ENCODE assay signal across 8 mouse cellular contexts in genomic region chr7:109986133-109986669, GRCm38 (mm10). TPM values are rescaled to one million over a fixed set of nuclear protein-coding genes. Genes with fewer than 3 reads are reported as not detected.
DNase-seq lines count a peak whose midpoint lies in the region; ATAC-seq lines count a peak whose summit lies in the region.

No protein-coding gene starts in this region.

- peak overlapping the region; percentile 69 for H3K4me3 ChIP-seq in intestine, embryonic 14.5 days (ENCODE audit: low read depth, low read length)

- peak overlapping the region; percentile 68 for H3K9ac ChIP-seq in intestine, embryonic 14.5 days (ENCODE audit: low read length)

- ATAC-seq in intestine, embryonic 14.5 days (replicated peaks; ENCODE audit: low FRiP score, low TSS enrichment, low read depth) = peak; percentile 99

- no peaks in the 10 kb centered on the region for H3K9me3 ChIP-seq in intestine, embryonic 14.5 days (ENCODE audit: control insufficient read depth, low read length)

- WGBS in intestine, embryonic 14.5 days = under 1% methylated on average over 43 of the region's 43 CpGs

- H3K27me3 ChIP-seq in intestine, embryonic 14.5 days (replicated peaks; ENCODE audit: control insufficient read depth, insufficient read depth, low read length) = no peaks in the 10 kb centered on the region

- H3K36me3 ChIP-seq in intestine, embryonic 14.5 days (ENCODE audit: control insufficient read depth, insufficient read depth, low read length) = peaks cover 18% of the 10 kb centered on the region

- no peaks in the 10 kb centered on the region; the same call in 1 of the 2 replicates for H3K4me1 ChIP-seq in intestine, embryonic 14.5 days (replicated peaks; ENCODE audit: control insufficient read depth, insufficient read depth, low read length)

- peak overlapping the region; percentile 83 for H3K4me2 ChIP-seq in intestine, embryonic 14.5 days (ENCODE audit: low read length)

- peak overlapping the region; percentile 87 for H3K27ac ChIP-seq in intestine, embryonic 14.5 days (ENCODE audit: low read depth)

- intact Hi-C loops in left cerebral cortex, postnatal 14 days (cut with DNase I) = loop anchor here (2.0 kb wide), 1 partner anchor 75 kb away; the partner anchor contains the start of gene Zfp143

- DNase-seq in adrenal gland, adult 18-20 months (ENCODE audit: low spot score in 2 of 2) = peak; percentile 98 to 99
- peak; percentile 99 for DNase-seq in embryo, embryonic 11 days
- peak; percentile 99 for DNase-seq in gastrocnemius, postnatal 25 days
- peak; percentile 99 for DNase-seq in intestine, embryonic 14.5 days (ENCODE audit: low spot score)
- peak; percentile 99 for DNase-seq in left cerebral cortex, postnatal 14 days (ENCODE audit: low spot score in 2 of 2)
- peak; percentile 99 for DNase-seq in mesoderm, embryonic 11.5 days (ENCODE audit: low read depth, low spot score)
- DNase-seq in right cerebral cortex, postnatal 36 days (ENCODE audit: low spot score in 2 of 2) = peak; percentile 98 to 99
- peak; percentile 100 for DNase-seq in yolk sac, embryonic 10.5 days (ENCODE audit: low spot score)

RNA-seq across cellular contexts. Expression of gene Tmem41b, which starts 0.5 kb away (rescaled TPM):
- 10 to 100 TPM; 47.1 to 70.2 TPM for total RNA-seq in adrenal gland, adult 18-20 months (2021)
- 10 to 100 TPM; 22.3 to 28.3 TPM for total RNA-seq in gastrocnemius, postnatal 25 days (2021)
- polyA plus RNA-seq in intestine, embryonic 14.5 days (2014; fragmentation: Nextera tagmentation; extraction: Ambion mirVana) = 61.9 and 62.1 TPM in 2 replicates
- total RNA-seq in left cerebral cortex, postnatal 14 days (2021) = 10 to 100 TPM; 54.7 to 55.1 TPM

RNA-seq across cellular contexts. Expression of gene Dennd5a, which starts 25.9 kb away (rescaled TPM):
- total RNA-seq in adrenal gland, adult 18-20 months (2021) = 100 to 1,000 TPM; 158 to 167 TPM
- total RNA-seq in gastrocnemius, postnatal 25 days (2021) = 10 to 100 TPM; 52.1 to 53.5 TPM
- 42.6 and 46.6 TPM in 2 replicates for polyA plus RNA-seq in intestine, embryonic 14.5 days (2014; fragmentation: Nextera tagmentation; extraction: Ambion mirVana)
- total RNA-seq in left cerebral cortex, postnatal 14 days (2021) = 100 to 1,000 TPM; 182 to 186 TPM

RNA-seq across cellular contexts. Expression of gene Ipo7, which starts 31.9 kb away (rescaled TPM):
- total RNA-seq in adrenal gland, adult 18-20 months (2021) = 10 to 100 TPM; 96.2 to 96.7 TPM
- 10 to 100 TPM; 77.7 to 82.2 TPM for total RNA-seq in gastrocnemius, postnatal 25 days (2021)
- polyA plus RNA-seq in intestine, embryonic 14.5 days (2014; fragmentation: Nextera tagmentation; extraction: Ambion mirVana) = 18.5 and 20.8 TPM in 2 replicates
- 10 to 100 TPM; 90.1 to 91.0 TPM for total RNA-seq in left cerebral cortex, postnatal 14 days (2021)

Comparison
In these comparisons a context has a peak if more than half of its experiments do, and no peak if none do; other contexts are left out.
1. Peak in every context shown above with its lines: DNase-seq, ATAC-seq, H3K4me3 ChIP-seq and H3K27ac ChIP-seq.